Mouse (Mus musculus) intestine, embryonic 16.5 days (tissue): ENCODE results near the gene Pbx1. TPM values are rescaled to one million over a fixed set of nuclear protein-coding genes. Genes with fewer than 3 reads are reported as not detected.
A peak's percentile ranks its signal among the peaks of the same experiment; 100 is the strongest.

ENCODE experiments used
- ATAC-seq: fragments of 200-750 bp; cut with Nextera tagmentation; 2 replicates; pipeline ENCODE4 v1.8.0; 2017; ENCODE audit warnings: moderate TSS enrichment, moderate library complexity
- H3K27ac ChIP-seq: fragments of 300-500 bp; sonication (generic); 2 replicates; pipeline ENCODE4 v1.5.1; 2014; ENCODE audit warnings: mild to moderate bottlenecking, low read length
- H3K27me3 ChIP-seq: fragments of 300-500 bp; sonication (generic); replicated peaks from 2 replicates; pipeline ENCODE4 v1.6.1; 2014; ENCODE audit warnings: low read length, control low read depth, mixed read lengths; ENCODE audit not compliant: control insufficient read depth, insufficient read depth
- H3K36me3 ChIP-seq: fragments of 300-500 bp; sonication (generic); 2 replicates; pipeline ENCODE4 v1.6.1; 2014; ENCODE audit warnings: low read length, control low read depth; ENCODE audit not compliant: control insufficient read depth, insufficient read depth
- H3K4me1 ChIP-seq: fragments of 300-500 bp; sonication (generic); 2 replicates; pipeline ENCODE4 v1.6.1; 2014; ENCODE audit warnings: low read length, control low read depth, mixed read lengths; ENCODE audit not compliant: control insufficient read depth, insufficient read depth
- H3K4me2 ChIP-seq: fragments of 300-500 bp; sonication (generic); 2 replicates; pipeline ENCODE4 v1.6.1; 2014; ENCODE audit warnings: low read depth, low read length, control low read depth
- H3K4me3 ChIP-seq: fragments of 300-500 bp; sonication (generic); 2 replicates; pipeline ENCODE4 v1.5.1; 2014; ENCODE audit warnings: mild to moderate bottlenecking, low read length
- H3K9ac ChIP-seq: fragments of 300-500 bp; sonication (generic); 2 replicates; pipeline ENCODE4 v1.6.1; 2014; ENCODE audit warnings: low read depth, low read length
- H3K9me3 ChIP-seq: fragments of 300-500 bp; sonication (generic); 2 replicates; pipeline ENCODE4 v1.6.1; 2016; ENCODE audit warnings: low read length, control low read depth; ENCODE audit not compliant: control insufficient read depth
- WGBS: fragments of 180-500 bp; shearing (Covaris S2); extraction: QIAGEN DNeasy Blood & Tissue Kit; methylation state at CpG from one replicate; pipeline ENCODE4 v1.1.7; 2014; 5-methylcytosine and 5-hydroxymethylcytosine counted together
- polyA plus RNA-seq: library from polyadenylated mRNA; unstranded; fragments of >200 nt; fragmentation: Nextera tagmentation; extraction: Ambion mirVana; gene quantifications from 2 replicates; pipeline ENCODE4 v1.2.1, GENCODE M21; 2015

Gene Pbx1
- polyA plus RNA-seq, 1 experiment from 2014 or later = 17.2 TPM

DNA sequence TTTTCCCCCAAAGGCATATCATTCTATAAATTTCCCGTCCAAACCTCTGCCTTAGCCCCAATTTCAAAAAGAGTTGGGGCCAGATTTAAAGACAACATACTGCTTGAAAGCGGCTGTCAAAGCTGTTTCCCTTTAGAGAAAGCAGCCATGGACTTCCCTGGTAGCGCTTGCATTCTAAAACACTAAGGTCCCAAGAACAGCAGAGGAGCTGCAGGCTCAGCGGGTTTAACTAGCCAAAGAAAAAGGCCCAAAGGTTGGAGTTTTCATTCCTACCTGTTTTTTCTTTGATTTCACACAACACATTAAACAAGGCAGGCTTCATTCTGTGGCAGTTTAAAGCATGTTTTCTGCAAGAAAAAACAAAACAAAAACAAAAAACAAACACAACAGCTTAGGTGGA is 4.5 kb downstream of the Pbx1 start:
- H3K27ac ChIP-seq = peak overlapping the region; percentile 1; the same call in 1 of the 2 replicates
- no peaks in the 10 kb centered on the region for H3K36me3 ChIP-seq
- no peaks in the 10 kb centered on the region for H3K27me3 ChIP-seq
- no peak for ATAC-seq
- peak overlapping the region; percentile 20 for H3K4me3 ChIP-seq
- H3K9ac ChIP-seq = peak overlapping the region; percentile 29; the same call in 1 of the 2 replicates
- WGBS = 37% methylated on average over 4 of the region's 4 CpGs
- H3K9me3 ChIP-seq = no peaks in the 10 kb centered on the region
- peaks cover 6% of the 10 kb centered on the region for H3K4me1 ChIP-seq
- peak overlapping the region; percentile 46 for H3K4me2 ChIP-seq

DNA sequence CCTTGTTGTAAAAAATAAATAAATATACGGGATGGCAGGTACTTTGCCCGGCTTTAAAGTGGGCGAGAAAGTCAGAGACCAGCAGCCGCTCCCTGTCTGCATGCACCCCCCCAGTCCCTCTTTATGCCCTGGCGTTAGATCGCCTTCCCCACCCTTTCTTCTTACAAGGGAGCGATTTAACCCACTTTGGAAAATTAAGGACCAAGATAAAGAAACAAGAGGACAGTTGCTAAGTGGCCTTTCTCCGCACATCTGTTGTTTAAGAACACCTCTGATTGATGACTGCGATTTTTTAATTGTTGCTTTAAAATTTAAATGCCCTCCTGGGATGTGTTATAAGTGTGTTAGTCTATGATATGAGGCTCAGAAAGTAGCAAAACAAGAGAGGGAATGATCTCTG is 5.2 kb downstream of the Pbx1 start:
- Histone ChIP-seq H3K36me3 (no peaks in the 10 kb centered on the region), H3K4me3 (peak overlapping the region; percentile 20), H3K9ac (0 out of 2 replicates have a peak overlapping the region, but pooled peaks have one; percentile 29), H3K27me3 (no peaks in the 10 kb centered on the region), H3K4me2 (peak overlapping the region; percentile 46), H3K27ac (no peak overlapping the region), H3K9me3 (no peaks in the 10 kb centered on the region), H3K4me1 (peaks cover 6% of the 10 kb centered on the region)
- no peak for ATAC-seq
- WGBS = 35% methylated on average over 9 of the region's 9 CpGs

DNA sequence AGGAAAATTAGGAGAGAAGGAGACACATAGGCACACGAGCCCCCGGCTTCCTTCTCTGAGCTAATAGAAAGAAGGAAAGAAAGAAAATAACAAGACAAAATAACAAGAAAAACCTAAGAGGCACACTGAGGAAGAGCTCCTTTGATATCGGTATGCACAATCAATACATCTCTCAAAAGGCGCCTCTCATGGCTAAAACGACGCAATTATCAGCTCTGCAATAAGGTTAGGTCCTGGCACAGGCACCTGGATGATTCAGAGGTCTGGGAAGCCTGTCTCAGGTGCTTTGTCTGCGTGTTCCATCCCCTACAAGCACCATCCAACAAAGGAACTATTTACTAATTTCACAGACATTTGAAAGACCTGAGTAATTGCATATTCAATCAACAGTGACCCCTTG is 5.8 kb downstream of the Pbx1 start:
- H3K9me3 ChIP-seq = no peaks in the 10 kb centered on the region
- WGBS = 53% methylated on average over 7 of the region's 7 CpGs
- H3K27ac ChIP-seq = no peak overlapping the region
- H3K9ac ChIP-seq = no peak overlapping the region
- ATAC-seq = no peak
- no peaks in the 10 kb centered on the region for H3K36me3 ChIP-seq
- peak overlapping the region; percentile 0; the same call in 1 of the 2 replicates for H3K4me3 ChIP-seq
- H3K4me1 ChIP-seq = peaks cover 6% of the 10 kb centered on the region
- H3K27me3 ChIP-seq = no peaks in the 10 kb centered on the region
- peak overlapping the region; percentile 46 for H3K4me2 ChIP-seq

DNA sequence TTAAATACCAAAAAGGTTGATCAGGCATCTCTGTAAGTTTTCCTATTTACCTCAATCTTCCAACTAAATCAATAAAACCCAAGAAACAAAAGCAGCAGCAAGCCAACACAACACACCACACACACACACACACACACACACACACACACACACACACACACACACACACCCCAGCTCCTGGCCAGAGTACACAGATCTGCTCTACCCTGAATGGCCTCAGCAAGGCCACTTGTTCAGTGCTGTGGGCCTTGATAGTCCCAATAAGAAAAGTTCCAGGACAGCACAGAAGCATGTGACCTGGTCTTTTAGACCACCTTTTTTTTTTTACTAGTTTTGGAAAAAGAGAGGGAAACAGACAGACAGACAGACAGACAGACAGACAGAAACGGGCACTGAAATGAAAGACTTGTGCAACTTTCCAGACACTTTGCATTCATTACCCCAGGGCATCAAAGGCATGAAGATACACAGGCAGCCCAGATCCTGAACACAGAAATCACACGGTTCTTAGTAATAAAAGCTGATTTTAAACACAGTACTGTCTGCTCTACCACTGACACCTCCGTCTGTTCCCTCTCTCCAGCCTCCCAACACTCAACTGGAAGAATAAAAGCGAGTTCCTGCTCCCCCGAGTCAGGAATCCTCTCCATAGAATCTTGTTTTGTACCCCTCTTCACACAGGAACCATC is 6.9 kb downstream of the Pbx1 start:
- H3K4me3 ChIP-seq = no peak overlapping the region
- H3K36me3 ChIP-seq = no peaks in the 10 kb centered on the region
- H3K4me1 ChIP-seq = peaks cover 6% of the 10 kb centered on the region
- ATAC-seq = no peak
- 42% methylated on average over 5 of the region's 5 CpGs for WGBS
- H3K9me3 ChIP-seq = no peaks in the 10 kb centered on the region
- H3K27ac ChIP-seq = no peak overlapping the region
- 0 out of 2 replicates have a peak overlapping the region, but pooled peaks have one; percentile 20 for H3K4me2 ChIP-seq
- H3K27me3 ChIP-seq = no peaks in the 10 kb centered on the region
- H3K9ac ChIP-seq = no peak overlapping the region

DNA sequence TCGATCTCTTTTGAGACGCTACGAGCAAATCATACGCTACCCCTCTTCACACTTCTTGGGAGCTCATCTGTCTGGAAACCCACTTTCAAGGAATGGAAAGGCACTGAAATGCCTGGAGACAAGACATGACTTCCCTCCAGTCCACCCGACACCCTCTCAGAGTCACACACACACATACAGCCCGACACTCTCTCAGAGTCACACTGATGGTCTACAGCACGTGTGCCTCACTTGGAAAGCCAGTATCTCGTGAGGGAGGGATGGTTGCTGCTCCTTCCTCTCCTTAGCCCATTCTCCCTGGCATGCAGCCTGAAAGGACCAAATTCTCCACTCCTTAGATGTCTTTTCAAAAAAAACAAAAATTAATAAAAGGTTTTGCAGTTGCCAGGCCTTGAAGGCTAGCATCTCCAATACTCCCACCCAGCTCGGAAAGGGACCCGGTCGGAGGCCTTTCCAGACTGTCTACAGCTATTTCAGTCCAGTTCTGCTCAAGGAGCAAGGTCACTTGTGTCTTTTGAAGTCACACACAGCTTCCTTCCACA is 8.6 kb downstream of the Pbx1 start:
- Histone ChIP-seq H3K9me3 (no peaks in the 10 kb centered on the region), H3K27ac (no peak overlapping the region), H3K4me3 (no peak overlapping the region), H3K4me1 (peaks cover 5% of the 10 kb centered on the region), H3K9ac (no peak overlapping the region), H3K36me3 (no peaks in the 10 kb centered on the region), H3K27me3 (no peaks in the 10 kb centered on the region), H3K4me2 (no peak overlapping the region)
- ATAC-seq = no peak
- 63% methylated on average over 11 of the region's 11 CpGs for WGBS

DNA sequence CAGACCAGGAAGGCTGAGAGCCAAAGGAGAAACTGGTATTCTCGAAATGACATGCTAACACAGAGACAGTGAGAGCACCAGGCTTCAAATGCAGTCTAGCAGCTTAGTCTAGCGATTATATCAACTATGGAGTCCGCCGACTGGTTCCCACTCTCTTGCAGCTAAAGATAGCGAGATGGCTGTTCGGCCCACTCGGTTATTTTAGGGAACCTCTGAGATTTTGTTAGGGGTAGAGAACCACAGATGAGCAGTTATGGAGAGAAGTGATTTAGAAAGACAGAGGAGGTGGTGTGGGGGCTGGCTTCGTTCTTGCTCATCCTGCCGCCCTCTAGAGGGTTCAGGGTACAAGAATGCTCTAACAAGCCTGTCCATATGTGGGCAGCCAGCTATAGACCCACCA is 13.2 kb downstream of the Pbx1 start:
- Histone ChIP-seq H3K4me3 (no peak overlapping the region), H3K9me3 (no peaks in the 10 kb centered on the region), H3K9ac (no peak overlapping the region), H3K36me3 (no peaks in the 10 kb centered on the region), H3K4me1 (peaks cover 14% of the 10 kb centered on the region), H3K27ac (no peak overlapping the region), H3K27me3 (no peaks in the 10 kb centered on the region), H3K4me2 (no peak overlapping the region)
- 83% methylated on average over 9 of the region's 9 CpGs for WGBS
- ATAC-seq = no peak

DNA sequence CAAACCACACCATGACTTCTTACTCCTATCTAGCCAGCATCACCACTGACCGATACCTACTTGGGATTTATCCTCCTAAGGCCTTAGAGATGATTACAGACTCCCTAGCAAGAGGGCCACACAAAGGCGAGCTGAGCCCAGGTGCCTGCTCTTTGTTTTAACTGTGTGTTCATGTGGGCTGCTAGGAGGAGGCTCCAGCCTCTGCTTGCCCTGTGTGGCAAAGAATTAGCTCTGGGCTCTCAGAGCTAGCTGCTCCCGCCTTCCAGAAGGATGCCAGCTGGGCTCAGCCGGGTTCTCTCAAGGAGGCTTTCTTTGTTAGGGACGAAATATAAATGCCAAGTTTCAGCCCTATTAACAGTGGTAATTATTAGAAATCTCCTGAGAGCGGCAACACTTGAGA is 14.4 kb downstream of the Pbx1 start:
- Histone ChIP-seq H3K9ac (no peak overlapping the region), H3K27ac (no peak overlapping the region), H3K4me1 (peaks cover 11% of the 10 kb centered on the region), H3K9me3 (no peaks in the 10 kb centered on the region), H3K27me3 (no peaks in the 10 kb centered on the region), H3K4me2 (no peak overlapping the region), H3K36me3 (no peaks in the 10 kb centered on the region), H3K4me3 (no peak overlapping the region)
- ATAC-seq = no peak
- WGBS = 58% methylated on average over 6 of the region's 6 CpGs

DNA sequence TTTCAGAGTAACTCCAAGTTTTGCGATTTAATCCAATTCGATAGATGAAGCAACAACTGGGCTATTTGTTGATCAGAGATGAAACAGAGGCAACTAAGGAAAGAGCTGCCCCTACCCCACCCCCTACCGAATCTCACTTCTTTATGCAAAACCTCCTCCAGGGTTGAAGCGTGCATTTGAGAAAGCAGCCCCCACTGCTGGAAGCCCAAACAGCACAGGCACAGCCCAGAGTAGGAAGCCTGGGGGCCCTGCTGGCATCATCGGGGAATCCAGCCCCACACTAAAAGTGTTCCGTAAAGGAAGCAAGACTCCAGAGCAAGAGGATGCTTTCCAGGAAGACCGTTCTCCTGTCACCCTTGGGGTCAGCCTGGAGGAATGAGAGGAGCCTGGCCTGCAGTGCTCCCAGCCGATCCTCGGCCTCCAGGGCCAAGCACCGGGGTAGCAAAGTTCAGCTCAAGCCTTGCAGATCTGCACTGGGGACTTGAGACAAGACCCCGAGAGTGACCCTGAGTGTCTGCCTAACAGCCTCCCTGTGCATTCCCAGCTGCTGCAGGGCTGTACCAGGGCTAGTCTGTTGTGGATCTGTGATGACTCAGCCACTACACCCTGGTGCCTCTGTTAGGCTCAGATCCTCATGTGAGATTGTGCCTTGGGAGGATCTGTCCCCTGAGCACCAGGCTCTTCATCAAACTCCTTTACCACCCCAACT is 15.2 kb downstream of the Pbx1 start:
- Histone ChIP-seq H3K4me3 (no peak overlapping the region), H3K9me3 (no peaks in the 10 kb centered on the region), H3K27me3 (no peaks in the 10 kb centered on the region), H3K4me1 (peaks cover 11% of the 10 kb centered on the region), H3K9ac (no peak overlapping the region), H3K36me3 (no peaks in the 10 kb centered on the region), H3K4me2 (no peak overlapping the region), H3K27ac (no peak overlapping the region)
- 28% methylated on average over 11 of the region's 11 CpGs for WGBS
- peak; percentile 78 for ATAC-seq

DNA sequence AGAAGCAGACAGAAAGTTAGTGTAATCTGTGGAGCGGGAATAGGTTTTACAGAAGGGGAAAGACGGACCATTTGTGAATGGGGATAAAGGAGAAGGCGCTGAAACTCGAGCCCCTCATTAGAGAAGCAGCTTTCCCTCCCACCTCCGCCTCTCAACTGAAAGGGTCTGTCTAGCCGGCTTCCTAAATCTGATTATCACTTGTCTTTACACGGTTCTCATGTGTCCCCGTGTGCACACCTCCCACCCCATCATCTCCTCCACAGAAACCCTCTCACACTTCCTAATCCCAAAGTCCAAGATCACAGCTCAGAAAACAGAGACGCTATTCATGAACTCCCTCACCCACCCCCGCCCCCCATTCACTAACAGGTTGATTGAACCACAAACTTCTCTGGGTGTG is 21.5 kb downstream of the Pbx1 start:
- Histone ChIP-seq H3K27ac (no peak overlapping the region), H3K4me2 (no peak overlapping the region), H3K4me3 (no peak overlapping the region), H3K9me3 (no peaks in the 10 kb centered on the region), H3K27me3 (no peaks in the 10 kb centered on the region), H3K36me3 (no peaks in the 10 kb centered on the region), H3K4me1 (peaks cover 21% of the 10 kb centered on the region), H3K9ac (no peak overlapping the region)
- ATAC-seq = peak; percentile 37; the same call in 1 of the 2 replicates
- 15% methylated on average over 10 of the region's 10 CpGs for WGBS
